Mouse (Mus musculus) adrenal gland, postnatal 36 days (tissue): ENCODE results near the gene Unc45a. TPM values are rescaled to one million over a fixed set of nuclear protein-coding genes. Genes with fewer than 3 reads are reported as not detected.

ENCODE experiments used
- DNase-seq, 2 experiments: peaks; one replicate each; pipeline ENCODE4 v3.0.0; 2021; ENCODE audit warnings: mixed read lengths in 1 of 2
- total RNA-seq, 2 experiments: library from RNA; stranded (reverse); gene quantifications; 2 replicates each; pipeline ENCODE4 v1.2.3; 2021

Gene Unc45a
- total RNA-seq, 2 experiments from 2014 or later = 55.0 to 74.8 TPM

- DNase-seq = no peak
Measured at GRCm38 (mm10) chr7:80368009-80368408, 27.2 kb upstream of the Unc45a start.

- DNase-seq = no peak
Measured at GRCm38 (mm10) chr7:80367232-80367631, 26.4 kb upstream of the Unc45a start.

DNA sequence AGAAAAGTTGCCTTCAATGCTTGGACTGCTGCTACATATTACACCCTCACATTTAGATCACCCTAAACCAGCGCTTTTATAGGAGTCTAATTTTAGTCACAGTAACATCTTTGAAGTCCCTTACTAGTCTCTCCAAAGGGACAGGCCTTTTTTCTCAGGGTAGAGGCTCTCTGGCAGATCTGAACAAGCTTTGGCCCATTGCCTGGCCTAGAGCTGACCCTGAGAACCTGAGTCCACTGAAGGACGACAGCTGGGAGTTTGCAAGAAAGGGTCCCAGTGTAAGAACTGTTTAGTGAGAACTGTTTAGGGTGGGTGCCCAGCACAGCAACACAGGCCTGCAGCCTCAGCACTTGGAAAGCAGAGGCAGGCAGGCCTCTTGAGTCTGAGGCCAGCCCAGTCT, 25.0 kb upstream of the Unc45a start:
- peak; percentile 82 to 86 for DNase-seq

DNA sequence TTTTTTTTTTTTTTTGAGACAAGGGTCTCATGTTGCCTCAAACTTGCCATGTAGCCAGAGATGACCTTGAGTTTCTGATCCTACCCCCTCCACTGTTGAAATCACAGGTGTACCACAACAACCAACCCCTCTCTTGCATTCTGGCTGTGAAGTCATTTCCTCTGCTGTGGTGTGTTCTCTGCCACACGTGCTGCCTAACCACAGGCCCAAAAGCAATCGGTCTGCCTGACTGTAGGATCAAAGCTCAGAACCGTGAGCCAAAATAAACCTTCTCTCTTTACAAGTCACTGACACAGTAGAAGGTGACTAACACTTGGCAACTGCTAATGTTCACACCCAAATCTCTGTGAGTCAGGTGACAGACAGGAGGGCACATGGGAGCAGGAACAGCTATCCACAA, 19.6 kb upstream of the Unc45a start:
- no peak for DNase-seq

DNA sequence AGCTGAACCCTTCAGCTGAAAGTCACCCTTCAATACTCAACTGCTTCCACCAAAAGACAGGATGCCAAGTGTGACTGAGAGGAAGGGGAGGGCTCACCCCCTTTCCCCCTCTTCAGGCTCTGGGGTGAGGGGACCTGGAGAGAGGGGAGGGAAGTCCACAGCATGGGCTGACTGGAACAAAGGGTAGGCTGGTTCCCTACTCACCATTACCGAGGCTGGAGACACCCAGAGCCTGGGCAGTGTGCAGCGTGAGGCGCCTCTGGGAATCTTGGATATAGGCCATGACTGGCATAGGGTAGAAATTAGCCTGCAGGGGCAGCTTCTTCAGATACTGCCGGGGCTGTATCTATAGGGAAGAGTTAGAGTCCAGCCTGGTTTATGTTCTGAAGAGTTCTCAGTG, 17.2 kb upstream of the Unc45a start:
- DNase-seq = no peak

- DNase-seq = peak; percentile 43 to 46
Measured at GRCm38 (mm10) chr7:80357156-80357555, 16.4 kb upstream of the Unc45a start.

GRCm38 (mm10) chr7:80356351-80356750, 15.5 kb upstream of the Unc45a start:
- DNase-seq = no peak

DNA sequence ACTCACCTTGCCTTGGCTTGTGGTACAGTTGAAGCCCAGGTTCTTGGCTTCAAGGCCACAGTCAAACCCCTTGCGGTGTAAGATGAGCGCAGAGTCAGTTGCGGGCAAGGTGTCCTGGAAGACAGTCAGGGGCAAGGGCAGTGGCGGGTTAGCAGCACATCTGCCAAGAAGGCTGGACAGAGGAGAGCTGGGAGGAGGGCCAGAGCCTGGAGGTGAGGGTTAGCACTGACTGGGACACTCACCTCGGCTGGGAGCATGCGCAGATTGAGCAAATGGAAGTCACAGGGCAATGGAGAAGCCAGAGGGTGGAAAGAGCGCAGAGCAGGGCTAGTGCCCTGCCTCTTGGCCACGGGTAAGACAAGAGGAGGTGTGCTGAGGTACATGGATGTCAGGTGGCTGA, 12.1 kb upstream of the Unc45a start:
- DNase-seq = no peak

DNA sequence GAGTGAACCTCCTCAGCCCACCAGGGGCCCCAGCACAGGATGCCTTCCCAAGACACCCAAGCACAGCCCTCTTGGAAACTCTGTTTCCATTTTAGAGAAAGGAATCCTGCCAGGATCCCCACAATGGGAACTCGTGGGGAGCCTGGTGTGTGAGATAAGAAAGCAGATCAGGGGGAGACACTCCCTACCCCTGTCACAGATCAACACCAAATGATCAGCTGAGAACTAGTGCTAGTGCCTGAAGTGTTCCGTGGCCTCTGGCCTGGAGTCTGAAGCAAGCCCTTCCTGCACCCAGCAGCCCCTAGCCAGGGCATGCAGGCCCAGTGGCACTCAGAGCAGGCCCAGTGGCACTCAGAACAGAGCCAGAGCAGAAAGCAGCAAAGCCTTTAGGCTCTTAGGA, 10.0 kb upstream of the Unc45a start:
- DNase-seq = no peak

- DNase-seq = no peak
Measured at GRCm38 (mm10) chr7:80347670-80348586, 7.1 kb upstream of the Unc45a start.

DNA sequence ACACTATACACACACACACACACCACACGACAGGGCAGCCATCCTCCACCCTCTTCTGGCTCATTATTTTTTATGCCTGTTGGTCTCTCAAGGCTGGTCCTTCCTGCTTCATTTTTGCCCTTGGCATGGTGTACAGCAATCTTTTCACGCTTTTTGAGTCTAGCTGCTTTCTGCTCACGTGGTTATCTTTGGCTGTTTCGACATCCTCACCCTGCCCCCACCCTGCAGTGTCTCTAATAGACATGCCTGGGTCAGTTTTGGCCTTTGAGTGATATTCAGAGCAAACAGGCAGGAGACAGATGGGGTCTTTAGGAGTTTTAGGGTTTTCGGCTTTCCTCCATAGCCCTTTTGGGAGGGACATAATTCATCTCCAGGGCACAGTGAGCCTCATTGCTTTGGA, 6.0 kb upstream of the Unc45a start:
- DNase-seq = peak in 1 of 2 experiments; percentile 47

DNA sequence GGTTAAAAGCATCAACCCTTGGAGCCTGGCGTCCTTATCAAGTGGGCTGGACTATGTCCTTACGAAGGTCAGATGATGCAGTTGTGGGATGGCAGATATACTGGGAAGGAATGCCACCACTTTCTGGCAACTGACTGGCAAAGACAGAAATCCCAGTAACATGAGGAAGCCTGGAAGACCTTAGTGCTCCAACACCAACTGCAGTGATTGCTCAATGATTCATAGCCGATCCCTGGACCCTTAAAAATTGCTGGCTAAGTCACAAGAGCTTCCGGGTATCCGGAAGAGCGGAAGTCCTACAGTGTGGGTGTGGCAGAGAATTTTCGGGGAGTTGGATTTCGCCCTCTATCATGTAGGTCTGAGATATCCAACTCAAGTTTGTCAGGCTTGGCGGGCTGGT, 5.4 kb upstream of the Unc45a start:
- DNase-seq = no peak

DNA sequence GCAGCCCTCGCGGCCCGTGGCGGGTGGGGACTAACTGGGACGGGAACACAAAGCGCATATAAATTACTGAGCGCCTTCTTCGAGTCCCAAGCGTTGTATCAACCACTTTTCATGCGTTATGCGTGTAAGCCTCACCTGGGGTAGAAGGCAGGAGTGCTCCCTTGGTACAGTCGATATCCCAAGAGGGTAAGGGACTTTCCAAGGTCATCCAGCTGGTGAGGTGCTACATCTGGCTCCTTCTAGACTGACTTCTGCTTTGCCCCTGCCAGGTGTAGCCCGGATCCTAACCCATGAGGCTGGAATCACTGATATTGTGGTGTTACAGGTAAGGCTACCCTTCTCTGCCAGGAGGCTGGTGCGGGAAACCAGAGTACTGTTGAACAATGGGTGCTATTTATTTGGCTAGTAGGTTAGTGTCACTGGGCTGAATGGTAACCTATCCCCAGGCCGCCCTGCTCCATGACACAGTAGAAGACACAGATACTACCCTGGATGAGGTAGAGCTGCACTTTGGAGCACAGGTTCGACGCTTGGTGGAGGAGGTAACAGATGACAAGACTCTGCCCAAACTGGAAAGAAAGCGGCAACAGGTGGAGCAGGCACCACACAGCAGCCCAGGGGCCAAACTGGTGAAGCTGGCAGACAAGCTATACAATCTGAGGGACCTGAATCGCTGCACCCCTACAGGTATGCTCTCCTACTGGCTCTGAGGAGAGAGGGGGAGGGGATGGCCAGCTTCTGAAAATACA, 2.6 kb upstream of the Unc45a start:
- DNase-seq = no peak

DNA sequence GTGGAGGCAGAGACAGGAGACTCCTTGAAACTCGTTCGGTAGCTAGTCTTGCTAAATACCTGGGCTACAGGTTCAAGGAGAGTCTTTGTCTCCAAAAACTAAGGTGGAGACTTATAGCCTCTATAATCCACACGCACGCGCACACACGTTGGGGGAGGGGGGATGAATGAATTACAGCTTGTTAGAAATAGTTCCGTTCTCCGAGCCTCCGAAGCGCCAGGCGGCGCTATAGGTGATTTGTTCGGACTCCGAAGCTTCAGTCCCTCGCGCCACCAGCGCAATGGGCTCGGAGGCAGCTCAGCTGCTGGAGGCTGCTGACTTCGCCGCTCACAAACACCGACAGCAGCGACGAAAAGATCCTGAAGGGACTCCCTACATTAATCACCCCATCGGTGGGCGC, 2.1 kb upstream of the Unc45a start, which contains the start of gene Hddc3:
Gene Hddc3, plus strand, starts transcription at position 247 of the 400 bp plus-strand sequence.
- peak; percentile 93 to 94 for DNase-seq

DNA sequence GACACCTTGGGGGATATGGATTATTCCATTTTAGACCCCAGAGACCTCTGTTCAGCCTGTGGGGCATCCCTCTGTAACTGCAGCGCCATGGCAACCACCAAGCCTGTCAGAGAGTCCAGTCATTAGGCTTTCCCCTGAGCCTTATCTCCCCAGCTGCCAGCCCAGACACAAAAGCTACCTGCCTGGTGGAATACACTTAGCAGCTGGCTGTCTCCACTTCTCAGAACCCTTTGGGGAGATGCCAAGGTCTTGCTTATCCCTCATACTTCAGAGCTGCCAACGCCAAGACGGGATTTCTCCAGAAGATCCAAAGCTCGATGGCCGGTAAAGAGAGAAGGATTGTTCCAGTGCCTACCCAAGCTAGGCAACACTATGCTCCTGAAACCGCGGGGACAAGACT, 988 bp upstream of the Unc45a start:
- no peak for DNase-seq

- DNase-seq = peak; percentile 99
Measured at GRCm38 (mm10) chr7:80339793-80340628, 794 bp downstream of the Unc45a start.

DNA sequence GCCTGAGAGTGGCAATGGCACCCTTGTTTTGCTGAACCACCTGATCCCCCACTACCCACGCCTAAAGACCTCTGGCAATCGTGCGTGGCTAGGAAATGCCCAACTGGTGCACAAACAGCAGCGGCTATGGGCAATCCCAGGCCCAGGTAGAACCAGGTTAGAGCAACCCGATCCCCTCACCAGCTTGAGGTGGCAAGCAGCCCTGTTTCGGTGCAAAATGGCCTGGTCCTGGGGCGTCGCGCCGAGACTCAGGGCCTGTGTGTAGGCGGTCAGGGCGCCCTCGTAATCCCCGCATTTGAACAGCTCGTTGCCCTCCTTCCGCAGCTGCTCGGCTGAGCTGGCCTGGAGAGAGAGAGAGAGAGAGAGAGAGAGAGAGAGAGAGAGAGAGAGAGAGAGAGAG, 1.4 kb downstream of the Unc45a start:
- DNase-seq = peak in 1 of 2 experiments; percentile 46

GRCm38 (mm10) chr7:80336932-80337331, 3.9 kb downstream of the Unc45a start:
- DNase-seq = no peak

GRCm38 (mm10) chr7:80334848-80335247, 6.0 kb downstream of the Unc45a start:
- no peak for DNase-seq

DNA sequence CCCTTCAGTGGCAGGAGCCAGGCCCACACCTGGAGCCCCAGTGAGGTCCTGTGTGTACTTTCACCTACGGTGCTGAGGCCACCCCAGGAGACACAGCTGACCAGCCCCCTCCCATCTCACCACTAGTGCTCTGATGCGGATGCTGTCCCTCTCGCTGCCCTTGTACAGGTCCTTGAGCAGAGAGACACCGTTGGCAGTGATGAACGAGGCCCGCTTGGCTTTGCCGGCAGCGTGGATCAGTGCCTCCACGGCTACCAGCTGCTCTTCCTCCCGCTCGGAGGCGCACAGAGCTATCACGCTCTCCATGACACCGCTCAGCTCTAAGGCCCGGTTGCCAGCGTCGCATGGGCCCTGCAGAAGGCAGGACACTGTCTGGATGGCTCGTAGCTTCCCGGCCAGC, 9.4 kb downstream of the Unc45a start:
- peak; percentile 63 to 66 for DNase-seq

GRCm38 (mm10) chr7:80330278-80330677, 10.5 kb downstream of the Unc45a start:
- DNase-seq = no peak

DNA sequence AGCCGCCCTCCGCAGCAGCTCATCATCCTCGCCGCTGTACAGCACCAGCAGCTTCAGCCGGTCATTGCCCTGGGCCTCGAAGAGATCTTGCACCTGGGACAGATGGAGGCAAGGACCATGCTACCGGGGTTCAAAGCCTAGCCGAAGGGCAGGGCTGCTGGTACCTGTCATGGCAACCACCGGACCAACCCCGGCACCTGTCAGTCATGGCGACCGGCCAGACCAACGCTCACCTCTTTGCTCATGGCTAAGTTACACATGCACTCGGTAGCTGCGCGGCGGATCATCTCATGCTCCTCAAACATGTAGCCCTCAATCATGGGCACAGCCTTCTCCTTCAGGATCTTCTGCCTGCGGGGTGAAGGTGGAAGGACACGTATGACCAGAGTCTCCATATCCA, 14.7 kb downstream of the Unc45a start:
- DNase-seq = no peak
